Mouse (Mus musculus) spleen, adult 2 months (tissue): ENCODE results near the gene Hs2st1.

Experiments used
- CTCF ChIP-seq: fragments of 200-500 bp; IDR thresholded peaks from 2 replicates; pipeline ENCODE4 v1.5.1; 2011; ENCODE audit warnings: mild to moderate bottlenecking, inconsistent platforms; ENCODE audit not compliant: insufficient read depth, insufficient read length, insufficient replicate concordance; ENCODE audit errors: extremely low read depth
- POLR2A ChIP-seq: fragments of 200-500 bp; IDR thresholded peaks from 2 replicates; pipeline ENCODE4 v1.6.1; 2011; ENCODE audit warnings: low read depth, low read length, inconsistent platforms

DNA sequence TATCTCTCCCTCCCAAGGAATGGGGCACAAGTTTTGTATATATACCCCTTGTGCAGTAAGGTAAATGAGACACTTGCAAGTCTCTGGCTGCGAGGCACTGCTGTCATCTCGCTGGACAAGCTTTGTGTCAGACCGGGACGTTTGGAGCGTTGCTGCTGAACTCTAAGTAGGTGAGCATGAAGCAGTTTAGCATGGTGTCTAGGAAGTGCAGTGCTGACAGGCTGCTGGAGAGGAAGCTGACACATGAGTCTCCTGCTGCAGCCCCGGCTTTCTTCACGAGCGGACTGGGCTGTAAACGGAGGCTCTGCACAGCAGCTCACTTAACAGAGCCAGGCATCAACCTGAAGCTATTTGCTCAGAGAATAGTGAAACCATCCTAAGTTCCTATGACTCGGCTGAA lies 107.3 kb downstream of the Hs2st1 start:
- TF ChIP-seq POLR2A (no peak), CTCF (no peak)
